Mouse (Mus musculus) liver, embryonic 14.5 days (tissue): ENCODE measurements around the gene Cyp4f39.
"Not testable (repeated sequence)": the region's sequence is repeated elsewhere in the genome, so short reads cannot be mapped to it uniquely, and the experiment has no call there.

Source experiments
- CTCF ChIP-seq: IDR thresholded peaks from 2 replicates; pipeline ENCODE4 v1.5.1; 2016; ENCODE audit warnings: antibody characterized with exemption, low read depth, control low read depth
- EP300 ChIP-seq: IDR thresholded peaks from 2 replicates; pipeline ENCODE4 v1.6.1; 2016; ENCODE audit warnings: antibody characterized with exemption, low read depth

GRCm38 (mm10) chr17:32526341-32526740 lies 73.8 kb downstream of the Cyp4f39 start:
- TF ChIP-seq CTCF, EP300: not testable (repeated sequence)
